Mouse (Mus musculus) right cerebral cortex, adult 2 months (tissue): ENCODE measurements around the gene Ubxn6.
A peak's percentile ranks its signal among the peaks of the same experiment; 100 is the strongest.

Experiments
- DNase-seq, 2 experiments: peaks; one replicate each; pipeline ENCODE4 v3.0.0; 2021 to 2022; ENCODE audit warnings: low spot score in 2 of 2

Gene Ubxn6

GRCm38 (mm10) chr17:56055945-56056678 is 18.7 kb downstream of the Ubxn6 start:
- no peak for DNase-seq

DNA sequence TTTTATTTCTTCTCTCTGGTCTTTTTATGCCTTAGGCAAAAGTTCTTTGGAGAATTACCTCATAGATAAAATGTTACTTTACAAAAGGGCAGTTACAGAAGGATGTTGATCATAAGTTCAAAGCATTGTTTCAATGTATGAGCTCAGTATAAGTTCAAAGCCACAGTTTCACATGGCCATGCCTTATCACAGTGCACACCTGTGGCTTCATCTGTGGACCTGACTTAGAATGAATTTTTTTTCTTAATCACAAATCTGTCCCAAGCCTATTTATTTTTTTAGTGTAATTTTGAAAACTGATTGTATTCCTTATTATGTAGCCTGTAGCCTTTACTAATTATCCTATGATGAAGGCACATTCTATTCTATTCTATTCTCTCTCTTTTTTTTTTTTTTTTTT is 19.9 kb downstream of the Ubxn6 start:
- no peak for DNase-seq

- no peak for DNase-seq
Measured at GRCm38 (mm10) chr17:56051369-56051768, 23.5 kb downstream of the Ubxn6 start.

DNA sequence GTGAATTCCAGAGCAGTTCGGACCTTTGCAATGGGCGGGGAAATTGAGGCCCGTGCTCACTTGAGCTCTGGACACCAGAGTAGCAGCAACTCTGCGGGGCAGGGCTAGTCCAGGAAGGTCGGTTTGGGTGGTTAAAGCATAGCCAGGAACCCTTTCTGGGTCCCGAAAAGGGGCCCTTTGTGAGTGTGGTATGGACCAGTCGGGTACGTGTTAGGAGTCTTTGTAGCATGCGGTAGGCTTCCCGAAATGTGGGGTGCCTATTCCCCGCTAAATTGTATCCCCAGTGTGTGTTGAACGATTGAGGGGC is 34.0 kb downstream of the Ubxn6 start:
- no peak for DNase-seq

DNA sequence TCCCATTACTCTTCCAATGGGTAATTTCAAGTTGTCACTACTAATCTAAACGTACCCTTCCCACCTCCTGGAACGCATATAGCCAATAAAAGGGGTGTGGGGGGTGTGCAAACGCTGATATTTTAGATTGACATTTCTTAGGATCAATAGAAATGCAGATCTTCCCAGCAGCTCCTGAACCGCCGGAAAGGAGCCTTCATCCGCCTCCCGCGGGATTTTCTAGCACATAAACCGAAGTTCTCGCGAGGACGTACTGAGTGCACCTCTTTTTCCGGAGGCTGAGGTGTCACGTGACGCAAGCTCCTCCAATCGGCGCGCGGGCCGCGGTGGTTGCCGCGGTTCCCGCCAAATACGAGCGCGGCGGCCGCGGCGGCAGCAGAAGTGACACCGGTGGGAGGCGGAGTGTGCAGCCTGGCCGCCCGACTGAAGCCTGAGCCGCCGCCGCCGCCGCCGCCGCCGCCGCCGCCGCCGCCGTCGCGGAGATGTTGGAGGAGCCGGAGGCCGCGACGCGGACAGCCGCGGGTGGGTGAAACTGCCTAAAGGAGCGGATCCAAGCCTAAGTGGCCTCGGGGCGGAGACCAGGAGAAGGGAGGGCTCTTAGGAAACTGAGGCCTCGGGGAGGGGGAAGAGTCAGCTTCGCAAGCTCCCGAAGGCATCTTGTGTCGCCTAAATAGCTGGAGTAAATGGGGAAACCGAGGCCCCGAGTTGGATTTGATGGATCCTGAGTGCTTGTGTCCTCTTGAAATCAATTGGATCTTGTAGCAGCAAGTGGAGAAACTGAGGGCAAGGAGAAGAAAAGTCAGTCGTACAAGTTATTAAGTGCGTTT is 34.6 kb downstream of the Ubxn6 start, which contains the start of gene Chaf1a:
Gene Chaf1a (plus strand): TSS at position 410 of the 827 bp plus-strand sequence.
- peak; percentile 97 to 98 for DNase-seq

GRCm38 (mm10) chr17:56039345-56039744 is 35.5 kb downstream of the Ubxn6 start:
- no peak for DNase-seq

DNA sequence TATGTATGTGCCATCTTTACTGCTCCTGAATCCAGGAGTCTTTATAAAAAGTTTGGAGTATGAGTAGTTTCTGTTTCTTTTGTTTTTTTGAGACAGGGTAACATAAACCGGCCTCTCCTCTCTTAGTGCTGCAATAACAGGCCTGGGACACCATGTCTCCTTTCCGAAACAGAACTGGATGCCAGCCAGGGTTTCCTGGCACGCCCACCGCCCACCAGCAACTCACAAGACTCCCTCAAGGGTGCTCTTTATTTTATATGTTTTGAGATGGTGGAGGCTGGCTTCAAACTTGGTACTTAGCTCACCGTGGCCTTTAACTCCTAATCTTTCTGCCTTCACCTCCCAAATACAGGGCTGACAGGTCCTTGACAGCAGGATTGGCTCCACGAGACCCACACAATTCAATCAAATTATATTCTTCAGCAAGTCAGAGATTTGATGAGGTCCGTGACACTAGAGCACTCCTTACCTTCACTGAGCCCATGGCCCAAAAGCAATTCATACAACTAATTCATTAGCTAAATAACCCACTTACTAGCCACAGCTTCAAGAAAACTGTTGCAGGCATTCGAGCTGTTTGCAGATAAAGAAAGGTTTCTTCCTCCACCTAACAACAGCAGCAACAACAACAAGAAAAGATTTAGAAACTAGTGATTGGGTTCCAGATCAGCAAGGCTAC is 36.1 kb downstream of the Ubxn6 start:
- no peak for DNase-seq

DNA sequence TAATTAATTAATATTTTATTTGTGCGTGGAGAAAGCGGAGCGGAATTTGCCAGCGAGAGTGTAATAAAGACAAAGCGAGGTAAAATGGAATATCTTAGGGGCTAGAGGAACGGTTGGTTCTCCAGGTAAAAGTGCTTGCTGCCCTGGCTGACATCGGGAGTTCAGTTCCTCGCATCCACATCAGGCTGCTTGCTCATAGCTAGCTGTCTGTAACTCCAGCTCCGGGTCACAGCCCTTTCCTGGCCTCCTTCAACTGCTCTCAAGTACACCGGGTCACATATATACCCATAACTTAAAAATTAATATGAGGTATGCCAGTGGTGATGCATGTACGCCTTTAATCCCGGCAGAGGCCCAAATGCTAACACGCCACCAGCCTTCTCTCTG is 37.9 kb downstream of the Ubxn6 start:
- DNase-seq, result no peak

DNA sequence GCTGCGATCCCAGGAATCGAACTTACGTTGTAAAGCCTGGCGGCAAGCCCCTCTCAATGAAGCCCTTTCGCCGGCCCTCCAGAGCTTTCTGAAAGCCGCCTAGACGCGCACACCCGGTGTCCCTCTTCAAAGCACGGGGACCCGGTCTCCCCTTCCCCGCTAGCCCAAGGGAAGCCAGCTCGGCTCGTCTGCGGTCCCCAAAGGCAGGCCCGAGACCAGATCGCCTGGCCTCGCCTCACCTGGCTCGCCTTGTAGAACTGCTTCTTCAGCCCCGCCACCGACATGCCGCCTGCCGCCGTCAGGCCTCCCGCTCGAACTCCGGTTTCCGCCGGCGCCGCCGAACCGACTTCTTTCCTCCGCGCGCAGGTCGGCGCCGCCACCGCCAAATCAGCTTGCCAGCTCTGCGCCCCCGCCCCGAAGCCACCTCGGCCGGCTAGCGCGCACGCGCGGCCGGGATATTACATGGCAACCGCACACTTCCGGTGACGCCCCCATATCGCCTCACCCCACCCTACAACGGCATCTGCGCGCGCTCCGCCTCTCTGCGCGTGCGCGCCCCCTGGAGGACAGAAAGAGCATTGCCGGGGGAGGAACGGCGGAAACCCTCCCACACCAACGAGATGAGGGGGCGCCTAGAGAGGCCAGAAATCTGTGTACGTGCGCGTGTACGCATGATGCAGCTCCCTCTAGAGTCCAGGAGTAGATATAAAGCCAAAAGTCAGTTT is 38.5 kb downstream of the Ubxn6 start, which contains the start of gene Sh3gl1:
Gene Sh3gl1 (minus strand): TSS at position 460 of the 725 bp plus-strand sequence.
- DNase-seq, result peak; percentile 99 to 100

GRCm38 (mm10) chr17:56035216-56035615 is 39.6 kb downstream of the Ubxn6 start:
- DNase-seq, result no peak

DNA sequence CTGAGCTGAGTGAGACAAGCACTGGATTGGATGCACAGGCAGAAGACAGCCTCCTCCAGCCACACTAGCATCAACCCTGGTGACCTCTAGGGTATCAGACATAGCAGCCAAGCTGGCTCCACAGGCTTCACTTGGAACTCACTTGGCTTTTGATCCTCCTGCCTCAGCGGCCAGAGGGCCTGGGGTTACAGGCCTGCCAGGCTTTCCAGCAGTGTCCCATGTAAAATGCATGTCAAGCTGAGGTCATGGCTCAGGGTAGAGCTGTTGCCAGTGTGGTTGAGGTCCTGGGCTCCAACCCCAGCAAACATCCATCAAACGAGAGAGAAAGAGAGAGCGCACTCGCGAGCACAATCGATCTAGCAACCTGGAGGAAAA is 40.1 kb downstream of the Ubxn6 start:
- no peak for DNase-seq

- no peak for DNase-seq
Measured at GRCm38 (mm10) chr17:56034040-56034725, 40.6 kb downstream of the Ubxn6 start.

- DNase-seq, result no peak
Measured at GRCm38 (mm10) chr17:56032831-56033230, 42.0 kb downstream of the Ubxn6 start.

GRCm38 (mm10) chr17:56032127-56032733 is 42.6 kb downstream of the Ubxn6 start:
- DNase-seq, result no peak

GRCm38 (mm10) chr17:56031431-56031830 is 43.4 kb downstream of the Ubxn6 start:
- DNase-seq, result no peak

DNA sequence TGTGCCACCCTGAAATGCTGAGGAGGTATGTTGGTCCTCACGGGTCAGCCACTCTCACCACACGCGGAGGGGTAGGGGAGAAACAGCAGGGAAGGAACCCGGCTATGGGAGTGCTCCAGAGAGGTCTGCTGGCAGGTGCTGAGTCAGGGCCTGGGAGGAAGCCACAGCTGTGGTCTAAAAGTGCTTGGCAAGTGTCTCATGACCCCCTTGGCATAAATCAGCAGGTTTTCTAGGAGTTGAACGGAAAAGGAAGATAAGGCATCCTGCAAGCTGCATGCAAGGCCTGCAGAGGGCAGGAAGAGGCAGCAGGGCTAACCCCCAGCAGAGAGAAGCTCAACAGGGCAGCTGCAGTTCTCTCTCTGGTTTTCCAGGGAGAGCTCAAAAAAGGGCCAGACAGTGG is 43.9 kb downstream of the Ubxn6 start:
- no peak for DNase-seq

DNA sequence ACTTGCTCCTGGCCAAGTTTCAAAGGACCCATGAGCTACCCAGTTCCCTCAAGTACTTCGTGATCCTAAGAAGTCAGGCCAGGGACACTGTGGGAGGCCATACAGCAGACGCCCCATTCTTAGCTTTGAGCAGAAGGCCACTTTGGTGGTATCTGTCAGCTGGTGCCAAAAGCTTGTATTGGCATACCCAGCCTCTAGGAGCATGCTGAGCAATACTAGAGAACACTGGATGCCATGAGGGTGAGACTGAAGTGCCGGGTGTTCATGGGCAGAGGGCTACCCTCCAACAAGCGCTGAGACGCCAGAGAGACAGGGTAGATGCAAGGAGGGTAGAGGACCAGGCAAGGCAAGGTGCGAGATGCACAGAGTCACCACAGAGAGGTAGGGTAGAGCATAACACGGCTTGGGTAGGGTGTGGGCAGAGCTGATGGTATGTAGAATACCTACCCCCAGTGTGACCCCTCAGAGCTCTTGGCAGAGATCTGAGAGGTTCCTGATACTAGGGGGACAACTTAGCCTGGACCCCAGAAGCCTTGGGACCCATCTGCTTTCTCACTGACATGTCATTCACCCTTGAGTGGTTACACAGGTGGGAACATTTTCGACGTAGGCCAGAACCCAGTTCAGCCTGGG is 44.5 kb downstream of the Ubxn6 start:
- DNase-seq, result no peak

GRCm38 (mm10) chr17:56027801-56028441 is 46.9 kb downstream of the Ubxn6 start:
- DNase-seq, result no peak

GRCm38 (mm10) chr17:56026881-56027280 is 47.9 kb downstream of the Ubxn6 start:
- DNase-seq, result no peak

GRCm38 (mm10) chr17:56026303-56026702 is 48.5 kb downstream of the Ubxn6 start:
- DNase-seq, result peak in 1 of 2 experiments; percentile 2
